Mouse (Mus musculus): ENCODE measurements around the gene Vars. TPM values are rescaled to one million over a fixed set of nuclear protein-coding genes. Genes with fewer than 3 reads are reported as not detected.
A peak's percentile ranks its signal among the peaks of the same experiment; 100 is the strongest.

Vars gene
- polyA plus RNA-seq, 1 experiment from 2014 or later = 51.4 TPM

- Histone ChIP-seq H3K4me3 (ENCODE audit: low read depth, low read length) (no peak overlapping the region), H3K9me3 (ENCODE audit: control insufficient read depth, low read length) (no peaks in the 10 kb centered on the region), H3K4me1 (ENCODE audit: control insufficient read depth, insufficient read depth, low read length) (peaks cover 14% of the 10 kb centered on the region), H3K27ac (ENCODE audit: low read depth, low read length) (no peak overlapping the region), H3K4me2 (ENCODE audit: low read depth, low read length) (no peak overlapping the region), H3K27me3 (ENCODE audit: control insufficient read depth, insufficient read depth, low read length) (no peaks in the 10 kb centered on the region), H3K36me3 (ENCODE audit: control insufficient read depth, insufficient read depth, low read length) (peaks cover 3% of the 10 kb centered on the region; the same call in 1 of the 2 replicates), H3K9ac (replicated peaks; ENCODE audit: low read depth, low read length) (no peak overlapping the region)
- 93% methylated on average over 7 of the region's 7 CpGs for WGBS
- ATAC-seq (ENCODE audit: low read depth) = no peak
Measured at GRCm38 (mm10) chr17:35055691-35056495, 55.1 kb downstream of the Vars start.

GRCm38 (mm10) chr17:35057090-35057489 is 56.3 kb downstream of the Vars start:
- peaks cover 9% of the 10 kb centered on the region for H3K36me3 ChIP-seq (ENCODE audit: control insufficient read depth, insufficient read depth, low read length)
- no peak overlapping the region for H3K27ac ChIP-seq (ENCODE audit: low read depth, low read length)
- H3K4me1 ChIP-seq (ENCODE audit: control insufficient read depth, insufficient read depth, low read length) = peaks cover 15% of the 10 kb centered on the region
- no peak overlapping the region for H3K4me3 ChIP-seq (ENCODE audit: low read depth, low read length)
- no peaks in the 10 kb centered on the region for H3K9me3 ChIP-seq (ENCODE audit: control insufficient read depth, low read length)
- WGBS = 77% methylated on average over 3 of the region's 3 CpGs
- no peak for ATAC-seq (ENCODE audit: low read depth)
- no peak overlapping the region for H3K9ac ChIP-seq (replicated peaks; ENCODE audit: low read depth, low read length)
- H3K27me3 ChIP-seq (ENCODE audit: control insufficient read depth, insufficient read depth, low read length) = no peaks in the 10 kb centered on the region
- H3K4me2 ChIP-seq (ENCODE audit: low read depth, low read length) = no peak overlapping the region

GRCm38 (mm10) chr17:35058316-35058715 is 57.5 kb downstream of the Vars start:
- Histone ChIP-seq H3K27ac (ENCODE audit: low read depth, low read length) (no peak overlapping the region; the same call in 1 of the 2 replicates), H3K36me3 (ENCODE audit: control insufficient read depth, insufficient read depth, low read length) (peaks cover 9% of the 10 kb centered on the region), H3K27me3 (ENCODE audit: control insufficient read depth, insufficient read depth, low read length) (no peaks in the 10 kb centered on the region), H3K4me3 (ENCODE audit: low read depth, low read length) (peak overlapping the region; percentile 77), H3K9me3 (ENCODE audit: control insufficient read depth, low read length) (no peaks in the 10 kb centered on the region), H3K4me1 (ENCODE audit: control insufficient read depth, insufficient read depth, low read length) (peaks cover 13% of the 10 kb centered on the region), H3K4me2 (ENCODE audit: low read depth, low read length) (peak overlapping the region; percentile 84), H3K9ac (replicated peaks; ENCODE audit: low read depth, low read length) (no peak overlapping the region)
- peak; percentile 9; the same call in 1 of the 2 replicates for ATAC-seq (ENCODE audit: low read depth)
- 70% methylated on average over 9 of the region's 9 CpGs for WGBS

GRCm38 (mm10) chr17:35058911-35059892 is 58.4 kb downstream of the Vars start, which contains the start of gene Ddah2:
Gene Ddah2 (plus strand): TSS chr17:35059035.
- Histone ChIP-seq H3K27ac (ENCODE audit: low read depth, low read length) (peak within 1 kb of the TSS; percentile 82), H3K36me3 (ENCODE audit: control insufficient read depth, insufficient read depth, low read length) (peaks cover 9% of the 10 kb centered on the region), H3K9me3 (ENCODE audit: control insufficient read depth, low read length) (no peaks in the 10 kb centered on the region), H3K4me3 (ENCODE audit: low read depth, low read length) (peak within 1 kb of the TSS; percentile 77), H3K27me3 (ENCODE audit: control insufficient read depth, insufficient read depth, low read length) (no peaks in the 10 kb centered on the region), H3K4me1 (ENCODE audit: control insufficient read depth, insufficient read depth, low read length) (peaks cover 13% of the 10 kb centered on the region), H3K9ac (replicated peaks; ENCODE audit: low read depth, low read length) (peak within 1 kb of the TSS; percentile 85), H3K4me2 (ENCODE audit: low read depth, low read length) (peak within 1 kb of the TSS; percentile 84)
- peak; percentile 90 for ATAC-seq (ENCODE audit: low read depth)
- under 1% methylated on average over 53 of the region's 57 CpGs for WGBS

GRCm38 (mm10) chr17:35060071-35060470 is 59.3 kb downstream of the Vars start:
- 22% methylated on average over 14 of the region's 14 CpGs for WGBS
- H3K27ac ChIP-seq (ENCODE audit: low read depth, low read length) = no peak overlapping the region
- ATAC-seq (ENCODE audit: low read depth) = 0 out of 2 replicates have a peak, but pooled peaks have one; percentile 0

GRCm38 (mm10) chr17:35060737-35061297 is 60.0 kb downstream of the Vars start:
- Histone ChIP-seq H3K36me3 (ENCODE audit: control insufficient read depth, insufficient read depth, low read length) (peaks cover 9% of the 10 kb centered on the region), H3K27me3 (ENCODE audit: control insufficient read depth, insufficient read depth, low read length) (0 out of 2 replicates have a peak, but pooled peaks cover 6% of the 10 kb centered on the region), H3K27ac (ENCODE audit: low read depth, low read length) (no peak overlapping the region), H3K4me1 (ENCODE audit: control insufficient read depth, insufficient read depth, low read length) (peaks cover 22% of the 10 kb centered on the region), H3K4me2 (ENCODE audit: low read depth, low read length) (peak overlapping the region; percentile 84), H3K9ac (replicated peaks; ENCODE audit: low read depth, low read length) (no peak overlapping the region), H3K4me3 (ENCODE audit: low read depth, low read length) (peak overlapping the region; percentile 77; the same call in 1 of the 2 replicates), H3K9me3 (ENCODE audit: control insufficient read depth, low read length) (no peaks in the 10 kb centered on the region)
- 51% methylated on average over 22 of the region's 22 CpGs for WGBS
- ATAC-seq (ENCODE audit: low read depth) = no peak

More at GRCm38 (mm10) chr17:35060071-35060470, 59.3 kb downstream of the Vars start:
- H3K4me3 ChIP-seq (ENCODE audit: low read depth, low read length) = peak overlapping the region; percentile 77
- H3K9ac ChIP-seq (replicated peaks; ENCODE audit: low read depth, low read length) = peak overlapping the region; percentile 85
- H3K4me1 ChIP-seq (ENCODE audit: control insufficient read depth, insufficient read depth, low read length) = peaks cover 18% of the 10 kb centered on the region
- no peaks in the 10 kb centered on the region for H3K9me3 ChIP-seq (ENCODE audit: control insufficient read depth, low read length)
- H3K36me3 ChIP-seq (ENCODE audit: control insufficient read depth, insufficient read depth, low read length) = peaks cover 9% of the 10 kb centered on the region
- H3K27me3 ChIP-seq (ENCODE audit: control insufficient read depth, insufficient read depth, low read length) = 0 out of 2 replicates have a peak, but pooled peaks cover 1% of the 10 kb centered on the region
- H3K4me2 ChIP-seq (ENCODE audit: low read depth, low read length) = peak overlapping the region; percentile 84

- WGBS = 83% methylated on average over 8 of the region's 8 CpGs
- Histone ChIP-seq H3K9ac (replicated peaks; ENCODE audit: low read depth, low read length) (no peak overlapping the region), H3K9me3 (ENCODE audit: control insufficient read depth, low read length) (no peaks in the 10 kb centered on the region), H3K36me3 (ENCODE audit: control insufficient read depth, insufficient read depth, low read length) (peaks cover 9% of the 10 kb centered on the region), H3K27me3 (ENCODE audit: control insufficient read depth, insufficient read depth, low read length) (0 out of 2 replicates have a peak, but pooled peaks cover 6% of the 10 kb centered on the region), H3K4me1 (ENCODE audit: control insufficient read depth, insufficient read depth, low read length) (peaks cover 22% of the 10 kb centered on the region), H3K27ac (ENCODE audit: low read depth, low read length) (no peak overlapping the region), H3K4me3 (ENCODE audit: low read depth, low read length) (no peak overlapping the region), H3K4me2 (ENCODE audit: low read depth, low read length) (no peak overlapping the region)
- no peak for ATAC-seq (ENCODE audit: low read depth)
Measured at GRCm38 (mm10) chr17:35061299-35061698, 60.5 kb downstream of the Vars start.

GRCm38 (mm10) chr17:35063466-35063865 is 62.7 kb downstream of the Vars start:
- no peak for ATAC-seq (ENCODE audit: low read depth)
- no peak overlapping the region for H3K4me2 ChIP-seq (ENCODE audit: low read depth, low read length)
- 0 out of 2 replicates have a peak, but pooled peaks cover 6% of the 10 kb centered on the region for H3K27me3 ChIP-seq (ENCODE audit: control insufficient read depth, insufficient read depth, low read length)

More at GRCm38 (mm10) chr17:35063466-35063865, 62.7 kb downstream of the Vars start:
- peaks cover 9% of the 10 kb centered on the region for H3K36me3 ChIP-seq (ENCODE audit: control insufficient read depth, insufficient read depth, low read length)
- H3K4me3 ChIP-seq (ENCODE audit: low read depth, low read length) = no peak overlapping the region
- 82% methylated on average over 3 of the region's 3 CpGs for WGBS
- no peak overlapping the region for H3K9ac ChIP-seq (replicated peaks; ENCODE audit: low read depth, low read length)
- no peak overlapping the region for H3K27ac ChIP-seq (ENCODE audit: low read depth, low read length)
- H3K4me1 ChIP-seq (ENCODE audit: control insufficient read depth, insufficient read depth, low read length) = peaks cover 22% of the 10 kb centered on the region
- no peaks in the 10 kb centered on the region for H3K9me3 ChIP-seq (ENCODE audit: control insufficient read depth, low read length)

Data from neural tube, embryonic 14.5 days (tissue).